Mouse (Mus musculus) small intestine, adult 2 months (tissue): ENCODE measurements around the gene Sh3yl1.

Experiments
- CTCF ChIP-seq: fragments of 200-500 bp; IDR thresholded peaks from 2 replicates; pipeline ENCODE4 v1.5.1; 2012; ENCODE audit warnings: low read depth, mild to moderate bottlenecking, control low read depth, inconsistent platforms, low read length, moderate library complexity, mixed read lengths; ENCODE audit not compliant: insufficient replicate concordance, insufficient read length; ENCODE audit errors: extremely low read depth
- POLR2A ChIP-seq: fragments of 200-500 bp; IDR thresholded peaks from 2 replicates; pipeline ENCODE4 v1.6.1; 2012; ENCODE audit warnings: low read depth, mild to moderate bottlenecking, control low read depth, inconsistent platforms, low read length, moderate library complexity

DNA sequence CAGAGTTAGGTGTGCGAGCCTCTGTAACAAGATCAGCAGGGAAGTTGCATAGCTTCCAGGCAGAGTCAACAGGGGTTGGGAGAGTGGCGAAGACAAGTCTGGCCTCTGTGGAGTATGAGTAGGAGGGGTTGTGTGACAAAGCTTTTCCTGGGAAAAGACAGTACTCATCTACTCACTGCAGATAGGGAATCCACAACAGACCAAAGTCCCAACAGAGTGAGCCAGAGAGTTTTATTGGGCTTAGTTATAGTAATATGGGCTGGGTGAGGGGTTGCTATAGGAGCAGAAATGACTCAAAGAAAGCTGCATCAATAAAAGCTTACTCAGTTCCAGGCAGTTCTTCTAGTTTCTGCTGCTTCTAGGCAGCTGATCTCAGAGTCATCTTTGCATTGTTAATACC is 21.8 kb downstream of the Sh3yl1 start:
- TF ChIP-seq CTCF (no peak), POLR2A (no peak)
